Mouse (Mus musculus) layer of hippocampus, adult 2 months (tissue): ENCODE data around the gene Sesn3. TPM values are rescaled to one million over a fixed set of nuclear protein-coding genes. Genes with fewer than 3 reads are reported as not detected.

Experiments
- DNase-seq, 2 experiments: peaks; one replicate each; pipeline ENCODE4 v3.0.0; 2022; ENCODE audit warnings: low spot score in 2 of 2
- H3K27ac ChIP-seq: fragments of 200-600 bp; 2 replicates; pipeline ENCODE4 v1.8.1; 2022
- H3K4me3 ChIP-seq: fragments of 200-600 bp; 2 replicates; pipeline ENCODE4 v1.8.1; 2022; ENCODE audit warnings: mild to moderate bottlenecking
- CTCF ChIP-seq: fragments of 200-600 bp; conservative IDR thresholded peaks from 2 replicates; pipeline ENCODE4 v1.8.1; 2022; ENCODE audit warnings: antibody characterized with exemption, mild to moderate bottlenecking, moderate library complexity
- total RNA-seq, 2 experiments: library from RNA; stranded (reverse); gene quantifications; 2 replicates each; pipeline ENCODE4 v1.2.3; 2021

The Sesn3 gene
- total RNA-seq, 2 experiments from 2014 or later: 66.8 TPM

GRCm38 (mm10) chr9:14348416-14348815 lies 73.5 kb downstream of the Sesn3 start:
- no peak overlapping the region for H3K4me3 ChIP-seq
- peak; percentile 85 for TF ChIP-seq CTCF
- DNase-seq: peak in 1 of 2 experiments; percentile 45
- H3K27ac ChIP-seq: no peak overlapping the region

DNA sequence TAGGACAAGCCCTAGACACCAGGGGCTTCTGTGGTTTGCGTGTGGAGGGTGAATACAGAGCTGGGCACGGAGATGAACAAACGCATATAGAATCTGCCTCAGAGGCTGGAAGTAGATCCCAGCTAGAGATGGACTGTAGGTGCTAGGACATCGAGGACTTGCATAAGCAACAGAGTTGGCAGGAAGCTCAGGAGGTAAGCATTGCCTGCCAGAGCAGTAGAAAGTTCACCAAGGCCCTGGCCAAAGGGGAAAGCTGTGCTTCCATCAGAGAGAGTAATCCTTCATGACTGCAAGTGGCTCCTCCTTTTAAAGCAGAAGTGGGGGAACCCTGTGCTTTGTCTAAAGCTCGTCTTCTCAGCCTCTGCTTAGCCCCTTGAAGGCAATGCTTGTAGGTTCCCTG lies 74.5 kb downstream of the Sesn3 start:
- no peak for TF ChIP-seq CTCF
- Histone ChIP-seq H3K27ac (no peak overlapping the region), H3K4me3 (no peak overlapping the region)
- DNase-seq: no peak

GRCm38 (mm10) chr9:14350787-14351186 lies 75.9 kb downstream of the Sesn3 start:
- DNase-seq: no peak
- Histone ChIP-seq H3K4me3 (no peak overlapping the region), H3K27ac (no peak overlapping the region)
- no peak for TF ChIP-seq CTCF

DNA sequence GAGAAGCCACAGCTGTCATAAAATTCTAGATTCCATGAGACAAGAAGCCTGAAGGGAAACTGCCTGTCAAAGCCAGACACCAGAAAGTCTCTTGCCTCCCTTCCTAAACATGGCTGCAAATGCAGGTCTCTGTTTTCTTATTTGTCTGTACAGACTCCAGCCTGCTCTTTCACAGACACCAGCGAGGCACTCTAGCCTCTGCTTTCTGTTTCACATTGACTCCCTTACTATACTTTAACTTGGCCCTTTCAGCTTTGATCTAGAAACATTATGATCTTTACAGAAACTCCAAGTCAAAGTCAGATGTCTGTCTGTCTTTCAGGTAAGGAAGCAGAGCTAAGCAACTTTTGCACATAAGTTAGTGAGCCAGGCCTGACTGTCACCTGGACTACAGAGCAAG lies 77.5 kb downstream of the Sesn3 start:
- no peak for TF ChIP-seq CTCF
- no peak for DNase-seq
- H3K4me3 ChIP-seq: no peak overlapping the region
- H3K27ac ChIP-seq: no peak overlapping the region

- TF ChIP-seq CTCF: no peak
- no peak for DNase-seq
- no peak overlapping the region for H3K4me3 ChIP-seq
- no peak overlapping the region for H3K27ac ChIP-seq
Observed at GRCm38 (mm10) chr9:14354852-14355251, 80.0 kb downstream of the Sesn3 start.

DNA sequence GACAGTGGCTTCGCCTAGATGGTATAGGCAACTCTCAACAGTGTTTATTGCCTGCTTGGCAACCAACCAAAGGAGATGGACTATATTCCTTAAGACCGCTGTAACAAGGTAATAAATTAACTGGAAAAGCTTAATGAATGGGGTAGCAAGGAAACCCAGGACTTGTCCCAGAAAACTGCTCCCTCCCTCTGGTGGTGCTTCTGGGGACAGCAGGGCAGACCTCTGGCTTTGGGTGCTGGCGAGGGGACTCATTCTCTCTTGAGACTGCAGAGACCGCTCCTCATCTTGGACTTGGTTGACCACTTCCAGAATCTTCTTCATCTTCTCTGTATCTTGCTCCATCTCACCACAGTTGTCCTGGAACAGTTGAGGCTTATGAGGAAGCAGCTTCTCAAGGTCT lies 82.2 kb downstream of the Sesn3 start:
- DNase-seq: no peak
- Histone ChIP-seq H3K27ac (no peak overlapping the region), H3K4me3 (no peak overlapping the region)
- peak; percentile 70 for TF ChIP-seq CTCF

DNA sequence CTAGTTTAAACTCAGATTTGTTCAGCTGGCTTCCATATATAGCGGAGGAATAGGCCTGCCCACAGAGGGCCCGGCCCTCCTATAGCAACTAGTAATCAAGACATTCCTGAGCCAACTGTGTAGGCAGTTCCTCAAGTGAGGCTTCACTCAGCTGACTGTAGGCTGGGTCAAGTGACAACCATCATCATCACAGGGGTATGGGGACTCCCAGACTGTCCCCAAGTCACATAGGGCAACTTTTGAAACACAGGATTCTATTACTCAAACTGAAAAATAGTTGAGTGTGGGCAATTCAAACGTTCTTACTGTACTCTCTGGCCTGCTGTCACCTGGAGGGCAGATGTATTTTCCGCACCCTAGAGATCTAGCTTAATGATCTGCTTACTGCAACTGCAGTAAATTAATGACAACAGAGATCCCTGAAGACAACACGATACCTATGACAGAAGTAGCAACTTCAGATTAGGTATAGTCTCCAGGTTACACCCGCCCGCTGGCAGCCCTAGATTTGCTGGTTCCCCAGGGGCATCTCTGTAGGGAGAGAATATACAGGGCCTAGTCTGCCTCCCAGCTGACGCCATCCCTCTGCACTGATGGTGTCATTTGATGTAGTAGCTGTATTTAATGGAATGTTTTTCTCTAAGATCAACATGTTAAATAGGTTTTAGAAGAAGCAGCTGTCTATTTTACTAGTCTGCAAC lies 87.4 kb downstream of the Sesn3 start:
- no peak for TF ChIP-seq CTCF
- H3K4me3 ChIP-seq: no peak overlapping the region
- no peak overlapping the region for H3K27ac ChIP-seq
- DNase-seq: no peak

GRCm38 (mm10) chr9:14363540-14363939 lies 88.7 kb downstream of the Sesn3 start:
- DNase-seq: no peak
- TF ChIP-seq CTCF: no peak
- no peak overlapping the region for H3K27ac ChIP-seq
- no peak overlapping the region for H3K4me3 ChIP-seq

GRCm38 (mm10) chr9:14364719-14365118 lies 89.9 kb downstream of the Sesn3 start:
- Histone ChIP-seq H3K27ac (peak overlapping the region; percentile 80; the same call in 1 of the 2 replicates), H3K4me3 (no peak overlapping the region)
- TF ChIP-seq CTCF: no peak
- no peak for DNase-seq

DNA sequence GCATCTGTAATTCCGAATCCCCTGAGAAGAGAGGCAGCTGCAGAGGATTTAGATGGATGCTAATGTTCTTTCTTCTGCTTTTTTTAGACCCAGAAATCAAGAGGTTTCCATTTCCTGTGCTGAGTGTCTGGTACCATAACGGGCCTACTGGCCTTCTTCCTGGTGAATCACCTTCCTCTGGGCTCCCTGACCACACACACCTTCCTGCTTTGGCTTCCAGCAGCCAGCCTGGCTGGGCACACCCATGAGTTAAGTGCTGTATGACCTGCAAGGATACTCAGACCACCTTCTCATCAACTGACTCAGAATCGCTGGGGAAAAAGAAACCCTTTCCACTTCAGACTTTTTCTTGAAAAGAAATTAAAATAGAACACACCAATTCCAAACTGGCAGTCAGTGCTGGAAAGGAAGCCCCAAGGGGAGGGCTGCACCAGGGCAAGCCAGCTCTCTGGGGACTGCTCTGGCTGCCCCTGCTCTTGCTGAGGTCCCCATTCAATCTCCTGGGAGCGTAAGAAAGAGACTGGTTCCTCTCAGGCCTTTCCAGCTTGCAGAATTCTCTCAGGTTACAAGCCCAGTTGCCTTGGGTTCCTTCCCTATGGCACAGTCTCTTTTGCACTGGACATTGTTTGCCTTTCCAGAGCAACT lies 90.7 kb downstream of the Sesn3 start:
- Histone ChIP-seq H3K4me3 (no peak overlapping the region), H3K27ac (peak overlapping the region; percentile 80)
- no peak for TF ChIP-seq CTCF
- DNase-seq: no peak

DNA sequence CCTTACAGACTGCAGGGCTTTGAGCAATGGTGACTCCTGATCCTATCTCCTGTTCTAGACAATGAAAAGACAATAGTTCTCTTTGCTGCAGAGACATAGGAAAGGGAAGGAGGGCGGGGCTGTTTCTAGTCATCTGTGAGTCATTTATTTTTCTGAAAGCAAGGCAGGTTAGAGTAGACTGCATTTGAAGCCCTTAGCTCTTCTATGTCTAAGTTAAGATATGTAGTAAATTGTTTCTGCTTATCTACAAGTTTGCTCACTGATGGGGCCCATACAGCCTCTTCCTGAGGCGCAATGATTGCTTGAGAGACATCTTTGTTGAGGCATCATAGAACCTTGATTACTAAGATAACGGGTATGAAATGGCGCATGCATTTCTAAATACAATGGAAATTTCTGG lies 93.0 kb downstream of the Sesn3 start:
- no peak overlapping the region for H3K4me3 ChIP-seq
- no peak for TF ChIP-seq CTCF
- H3K27ac ChIP-seq: no peak overlapping the region
- DNase-seq: no peak

DNA sequence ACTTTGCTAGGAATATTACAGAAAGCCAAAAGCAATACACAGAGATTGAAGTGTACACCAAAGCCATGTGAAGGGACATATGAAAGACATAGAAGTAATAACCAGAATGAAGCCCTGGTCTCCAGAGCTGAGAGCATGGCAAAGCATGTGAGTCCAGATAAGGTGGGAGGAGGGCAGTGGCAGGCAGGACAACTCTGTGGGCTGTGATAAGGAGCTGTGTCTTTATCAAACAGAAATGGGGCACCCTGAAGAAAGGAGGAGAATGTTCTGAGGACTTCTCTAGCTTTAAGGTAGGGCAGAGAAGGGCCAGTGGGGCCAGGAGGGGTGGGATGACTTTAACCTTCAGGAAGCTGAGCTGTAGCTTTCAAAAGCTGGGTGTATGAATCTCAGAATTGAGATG lies 94.4 kb downstream of the Sesn3 start:
- no peak overlapping the region for H3K27ac ChIP-seq
- DNase-seq: no peak
- TF ChIP-seq CTCF: no peak
- no peak overlapping the region for H3K4me3 ChIP-seq

DNA sequence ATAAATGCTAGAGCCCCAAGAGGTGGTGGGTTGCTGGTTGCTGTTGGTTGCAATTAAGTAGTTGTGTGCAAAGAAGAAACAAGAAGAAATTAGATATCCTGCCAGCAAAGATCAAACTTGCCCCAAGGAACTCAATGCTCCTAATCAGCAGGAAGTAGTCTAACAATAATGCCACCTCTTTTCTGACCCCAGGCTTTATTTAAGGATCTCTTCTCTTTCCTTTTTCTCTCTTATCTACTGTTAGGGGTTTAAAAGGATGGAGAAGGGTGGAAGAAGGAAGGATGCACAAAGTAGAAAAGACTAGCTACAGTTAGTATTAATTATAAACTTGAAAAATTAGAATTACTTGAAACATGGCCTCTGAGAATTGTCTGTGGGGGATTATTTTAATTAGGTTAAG lies 97.6 kb downstream of the Sesn3 start:
- H3K4me3 ChIP-seq: no peak overlapping the region
- no peak for DNase-seq
- no peak for TF ChIP-seq CTCF
- H3K27ac ChIP-seq: no peak overlapping the region

DNA sequence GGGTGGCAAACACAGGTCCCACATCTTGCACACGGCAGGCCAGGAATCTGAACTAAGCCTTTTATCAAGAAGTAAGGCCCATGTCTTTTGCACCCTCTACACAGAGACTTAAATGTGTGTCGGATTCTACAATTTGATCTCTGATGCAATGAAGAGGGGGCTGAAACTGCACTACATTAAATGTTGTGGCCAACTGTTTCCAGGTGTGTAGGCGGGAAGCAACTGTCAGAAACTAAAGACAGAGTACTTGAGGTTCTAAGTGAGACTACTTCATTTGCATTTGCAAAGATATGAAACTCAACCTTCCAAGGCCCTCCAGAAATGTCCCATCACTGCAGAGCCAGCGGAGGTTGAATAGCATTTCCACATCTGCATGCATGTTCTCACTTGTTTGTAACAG lies 101.3 kb downstream of the Sesn3 start:
- TF ChIP-seq CTCF: no peak
- Histone ChIP-seq H3K27ac (no peak overlapping the region), H3K4me3 (no peak overlapping the region)
- peak; percentile 28 to 30 for DNase-seq
